Mouse (Mus musculus): ENCODE results near the gene Brk1. TPM values are rescaled to one million over a fixed set of nuclear protein-coding genes. Genes with fewer than 3 reads are reported as not detected.

The Brk1 gene
- total and polyA plus RNA-seq, 3 experiments, result 147 to 161 TPM; not detected in 1

DNA sequence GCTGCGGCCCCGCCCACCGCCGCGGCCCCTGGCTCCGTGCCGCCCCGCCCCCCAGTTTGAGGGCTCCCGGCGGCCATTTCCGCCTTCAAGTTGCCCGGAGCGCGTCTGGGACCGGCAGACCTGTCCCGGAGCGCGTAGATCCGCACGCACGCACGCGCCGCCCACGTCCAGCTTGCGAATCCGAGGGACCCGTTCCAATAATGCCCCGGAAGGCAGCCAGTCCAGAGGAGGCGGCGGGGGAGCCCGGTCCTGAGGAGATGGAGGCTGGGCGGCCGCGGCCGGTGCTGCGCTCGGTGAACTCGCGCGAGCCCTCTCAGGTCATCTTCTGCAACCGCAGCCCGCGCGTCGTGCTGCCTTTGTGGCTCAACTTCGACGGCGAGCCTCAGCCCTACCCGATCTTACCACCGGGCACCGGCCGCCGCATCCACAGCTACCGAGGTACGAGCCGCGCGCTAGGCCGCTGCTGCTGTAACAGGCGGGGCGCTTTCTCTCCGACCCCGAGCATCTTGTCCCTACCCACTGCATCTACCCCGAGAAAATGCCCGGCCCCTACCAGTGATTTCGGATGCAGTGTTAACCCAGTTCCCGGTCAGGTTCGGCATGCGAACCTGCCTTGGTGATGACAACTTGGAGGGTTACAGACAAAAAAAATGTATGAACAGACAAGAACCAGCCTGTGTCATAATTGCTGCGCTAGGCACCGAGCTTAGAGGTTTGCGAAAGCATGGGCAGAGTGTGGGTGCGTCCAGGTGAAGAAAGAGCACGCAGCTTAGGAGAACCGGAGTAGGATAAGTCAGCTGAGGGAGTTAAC lies 19.6 kb downstream of the Brk1 start, which contains the start of gene Vhl (continued):
- TF ChIP-seq MAX (IDR thresholded peaks at IDR 0.05; ENCODE audit: low read length), result no peak; the same call in 1 of the 2 replicates
- TF ChIP-seq NELFE (IDR thresholded peaks at IDR 0.05; ENCODE audit: low read depth, low read length), result peak; percentile 71
- TF ChIP-seq SMC3 (IDR thresholded peaks at IDR 0.05; ENCODE audit: low read depth, low read length), result no peak
- peak; percentile 34 for TF ChIP-seq MXI1 (IDR thresholded peaks at IDR 0.05; ENCODE audit: low read depth, low read length)
- no peak for TF ChIP-seq GABPA (IDR thresholded peaks at IDR 0.05; ENCODE audit: low read depth, low read length)
- no peak for TF ChIP-seq CHD2 (IDR thresholded peaks at IDR 0.05; ENCODE audit: low read length)
- peak; percentile 14; the same call in 1 of the 2 replicates for TF ChIP-seq TBP (IDR thresholded peaks at IDR 0.05; ENCODE audit: low read depth, low read length)
- TF ChIP-seq KAT2A (conservative IDR thresholded peaks at IDR 0.05; ENCODE audit: low read depth, low read length), result no peak
- TF ChIP-seq USF1 (IDR thresholded peaks at IDR 0.05; ENCODE audit: low read depth, low read length), result no peak
- TF ChIP-seq MEF2A (IDR thresholded peaks at IDR 0.05; ENCODE audit: extremely low read depth, insufficient replicate concordance, low read depth, low read length, poor library complexity, severe bottlenecking), result no peak
- TF ChIP-seq EP300 (IDR thresholded peaks at IDR 0.05; ENCODE audit: low read depth in 1 of 2, low read length in 2 of 2), result no peak
- peak; percentile 78; the same call in 1 of the 2 replicates for TF ChIP-seq ZMIZ1 (IDR thresholded peaks at IDR 0.05; ENCODE audit: low read depth, low read length)
- TF ChIP-seq RCOR1 (IDR thresholded peaks at IDR 0.05; ENCODE audit: low read depth, low read length), result no peak
- no peak for TF ChIP-seq JUND (IDR thresholded peaks at IDR 0.05; ENCODE audit: low read depth, low read length)
- TF ChIP-seq ETS1 (IDR thresholded peaks at IDR 0.05; ENCODE audit: low read depth, low read length), result no peak
- TF ChIP-seq E2F4 (IDR thresholded peaks at IDR 0.05; ENCODE audit: borderline replicate concordance, low read depth, low read length), result no peak

DNA sequence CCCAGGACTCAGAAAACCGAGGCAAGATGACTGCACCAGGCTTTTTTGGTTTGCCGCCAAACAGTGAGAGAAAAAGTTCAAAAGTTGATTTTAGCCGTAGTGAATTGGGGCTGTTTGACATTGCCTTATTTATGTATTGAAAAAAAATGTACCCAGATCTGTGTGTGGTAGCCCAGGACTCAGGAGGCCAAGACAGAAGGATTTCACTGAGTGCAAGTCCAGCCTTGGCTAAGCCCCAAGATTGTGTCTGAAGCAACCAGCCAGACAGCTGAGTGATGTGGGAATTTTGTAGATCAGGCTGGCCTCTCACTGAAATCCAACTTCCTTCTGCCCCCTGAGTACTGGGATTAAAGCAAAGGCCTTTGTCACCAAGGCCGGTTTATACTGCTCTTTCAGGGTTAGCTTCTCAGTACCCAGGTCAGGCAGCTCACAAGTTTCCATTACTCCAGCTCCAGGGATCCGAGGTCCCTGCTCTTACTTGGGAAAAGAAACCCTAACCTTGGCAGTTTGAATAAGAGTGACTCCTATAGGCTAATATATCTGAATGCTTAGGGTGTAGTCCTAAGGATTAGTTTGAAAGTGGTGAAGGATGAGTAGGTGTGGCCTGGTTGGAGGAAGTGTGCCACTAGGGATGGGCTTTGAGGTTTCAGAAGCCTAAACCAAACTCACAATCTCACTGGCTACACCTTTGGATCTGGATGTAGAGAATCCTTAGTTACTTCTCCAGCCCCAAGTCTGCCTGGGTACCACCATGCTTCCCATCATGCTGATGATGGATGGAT lies 20.6 kb downstream of the Brk1 start:
- peak overlapping the region; percentile 70 to 95 for H3K4me3 ChIP-seq (ENCODE audit: control insufficient read depth in 1 of 2, insufficient read depth in 1 of 2, low read depth in 2 of 2, low read length in 2 of 2)
- H3K9me3 ChIP-seq (replicated peaks; ENCODE audit: insufficient read depth, low read length), result no peaks in the 10 kb centered on the region
- no peak overlapping the region for H3K27ac ChIP-seq (ENCODE audit: control insufficient read depth, low read depth, low read length)
- peaks cover 6 to 13% of the 10 kb centered on the region in 2 experiments for H3K4me1 ChIP-seq (ENCODE audit: control insufficient read depth in 1 of 2, insufficient read depth in 2 of 2, low read length in 2 of 2)
- TF ChIP-seq CTCF (IDR thresholded peaks at IDR 0.05 in 2 of 3, conservative IDR thresholded peaks at IDR 0.05 in 1 of 3; ENCODE audit: control insufficient read depth in 1 of 3, insufficient read depth in 1 of 3, low read depth in 2 of 3, low read length in 3 of 3, poor library complexity in 1 of 3, severe bottlenecking in 1 of 3) (no peak), SIN3A (IDR thresholded peaks at IDR 0.05; ENCODE audit: low read length) (peak; percentile 12; the same call in 1 of the 2 replicates), ZNF384 (IDR thresholded peaks at IDR 0.05; ENCODE audit: low read depth, low read length) (no peak), TAL1 (IDR thresholded peaks at IDR 0.05; ENCODE audit: low read length) (0 out of 2 replicates have a peak, but pooled peaks have one; percentile 8)
- peaks cover 0 to 24% of the 10 kb centered on the region in 2 experiments for H3K36me3 ChIP-seq (ENCODE audit: control insufficient read depth in 1 of 2, insufficient read depth in 2 of 2, low read length in 2 of 2)
- peak; percentile 60 for DNase-seq (ENCODE audit: low read depth, low spot score)
- peaks cover 10% of the 10 kb centered on the region for H3K79me2 ChIP-seq (ENCODE audit: control insufficient read depth, insufficient read depth, low read length, poor library complexity)
- peak overlapping the region; percentile 98 for H3K9ac ChIP-seq (ENCODE audit: control insufficient read depth, low read depth, low read length, poor library complexity, severe bottlenecking)
- H3K27me3 ChIP-seq (ENCODE audit: control insufficient read depth in 1 of 2, insufficient read depth in 2 of 2, low read length in 2 of 2), result no peaks in the 10 kb centered on the region
